Mouse (Mus musculus): ENCODE results near the gene Atf7ip2.

- no peak for TF ChIP-seq POLR2A (IDR thresholded peaks at IDR 0.05; ENCODE audit: insufficient read length, low read depth)
- TF ChIP-seq MYOD1 (IDR thresholded peaks at IDR 0.05; ENCODE audit: control insufficient read depth in 1 of 3, insufficient read length in 2 of 3, low read depth in 2 of 3) = no peak
- TF ChIP-seq MYOG (IDR thresholded peaks at IDR 0.05; ENCODE audit: control insufficient read depth in 1 of 3, insufficient read depth in 1 of 3, insufficient read length in 2 of 3, low read depth in 2 of 3) = no peak
- no peak for TF ChIP-seq TCF12 (IDR thresholded peaks at IDR 0.05; ENCODE audit: insufficient read depth, poor library complexity, severe bottlenecking)
- no peak for TF ChIP-seq USF1 (IDR thresholded peaks at IDR 0.05; ENCODE audit: low read depth)
- TF ChIP-seq CEBPB (IDR thresholded peaks at IDR 0.05; ENCODE audit: insufficient read depth, poor library complexity, severe bottlenecking) = no peak
- no peak for TF ChIP-seq TCF3 (IDR thresholded peaks at IDR 0.05; ENCODE audit: insufficient read length, low read depth)
- no peak for TF ChIP-seq POLR2AphosphoS2 (IDR thresholded peaks at IDR 0.05; ENCODE audit: insufficient read length, low read depth)
- TF ChIP-seq REST (IDR thresholded peaks at IDR 0.05; ENCODE audit: insufficient read depth, insufficient read length) = no peak
- no peak for TF ChIP-seq MAX (IDR thresholded peaks at IDR 0.05; ENCODE audit: low read depth)
- TF ChIP-seq E2F4 (IDR thresholded peaks at IDR 0.05; ENCODE audit: insufficient read depth) = no peak
Observed at GRCm38 (mm10) chr16:10297696-10298644, 105.5 kb downstream of the Atf7ip2 start.

Data from myocyte (in vitro differentiated cells).